Mouse (Mus musculus) brain, adult 2 months (tissue): ENCODE measurements around the gene Olfr521.
"Not testable (repeated sequence)": the region's sequence is repeated elsewhere in the genome, so short reads cannot be mapped to it uniquely, and the experiment has no call there.

ENCODE experiments used
- DNase-seq: peaks from one replicate; pipeline ENCODE4 v3.0.0; 2011; ENCODE audit warnings: low read depth, low spot score

Olfr521 gene

DNA sequence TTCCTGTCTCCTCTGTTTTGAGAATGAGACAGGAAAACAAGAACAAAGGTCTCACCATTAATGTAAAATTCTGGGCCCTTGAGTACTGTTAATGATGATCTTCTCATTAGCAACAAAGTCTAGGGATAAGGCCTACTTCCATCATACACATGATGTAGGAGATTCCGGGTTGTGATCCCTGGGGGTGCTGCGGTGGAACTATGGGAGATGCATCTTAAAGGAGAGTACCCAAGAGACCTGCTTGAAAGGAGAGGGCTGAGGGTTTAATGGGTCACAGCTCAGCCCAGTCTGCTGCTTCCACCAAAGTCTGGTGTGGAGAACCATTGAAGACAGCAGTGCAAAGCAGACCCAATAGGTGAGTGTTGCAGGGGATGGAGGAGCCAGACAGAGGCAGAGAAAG lies at the start of gene Olfr521:
Gene Olfr521, plus strand, starts transcription at position 301 of the 400 bp plus-strand sequence.
- DNase-seq = no peak

DNA sequence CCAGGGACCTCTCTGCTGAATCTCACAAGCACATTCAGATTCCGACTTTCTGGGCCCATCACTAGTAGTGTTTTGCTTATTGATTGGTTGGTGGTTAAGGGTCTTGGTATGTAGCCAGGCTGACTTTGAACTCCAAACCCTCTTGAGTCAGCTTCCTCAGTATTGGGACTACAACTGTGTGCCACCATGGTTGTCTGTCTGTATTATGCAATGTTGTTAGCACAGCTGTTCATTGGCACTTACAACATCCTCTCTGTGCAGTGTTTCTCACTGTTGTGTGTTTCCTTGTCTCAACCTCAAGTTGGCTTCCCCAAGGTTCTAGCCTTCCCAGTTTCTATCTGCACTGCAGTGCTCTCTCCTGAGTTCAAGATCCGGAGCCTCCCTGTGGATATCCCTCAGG lies 46.8 kb upstream of the Olfr521 start:
- DNase-seq = no peak

DNA sequence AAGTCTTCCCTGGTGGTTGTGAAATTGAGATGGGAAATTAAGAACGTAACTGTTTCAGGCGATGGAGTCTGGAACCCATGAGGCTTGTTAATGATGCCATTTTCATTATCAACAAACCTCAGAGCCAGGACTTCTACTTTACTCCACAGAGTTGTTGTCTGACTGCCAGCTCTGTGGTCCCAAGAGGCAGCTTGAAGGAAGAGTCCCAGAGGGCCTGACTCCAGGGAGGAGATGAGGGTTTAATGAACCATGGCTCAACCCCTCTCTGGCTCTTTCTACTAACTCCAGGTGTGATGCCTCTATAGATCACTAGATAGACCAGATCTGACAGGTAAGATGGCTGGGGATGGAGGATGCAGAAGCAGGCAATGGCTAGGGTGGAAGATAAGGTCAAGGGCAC lies 33.3 kb upstream of the Olfr521 start, which contains the start of gene Olfr520:
Gene Olfr520, plus strand, starts transcription at position 301 of the 400 bp plus-strand sequence.
- no peak for DNase-seq

DNA sequence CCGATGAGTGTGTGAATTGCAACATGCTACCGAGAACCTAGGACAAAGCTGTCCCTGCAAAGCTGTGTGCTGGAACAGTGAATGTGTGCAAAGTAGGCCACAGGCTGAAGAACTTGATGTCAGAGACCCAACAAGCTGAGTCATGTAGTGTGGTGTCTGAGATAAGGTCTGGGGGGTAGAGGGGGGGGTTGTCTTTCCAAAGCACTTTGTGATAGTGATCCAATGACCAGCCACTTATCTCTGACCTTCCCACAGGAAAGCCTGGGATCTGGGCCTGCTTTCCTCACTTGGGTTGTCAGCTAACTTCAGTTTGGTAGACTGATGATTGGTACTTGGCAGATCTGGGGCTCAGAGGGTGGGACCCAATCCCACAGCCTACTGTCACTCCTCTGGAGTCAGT lies 28.7 kb upstream of the Olfr521 start:
- DNase-seq = no peak

DNA sequence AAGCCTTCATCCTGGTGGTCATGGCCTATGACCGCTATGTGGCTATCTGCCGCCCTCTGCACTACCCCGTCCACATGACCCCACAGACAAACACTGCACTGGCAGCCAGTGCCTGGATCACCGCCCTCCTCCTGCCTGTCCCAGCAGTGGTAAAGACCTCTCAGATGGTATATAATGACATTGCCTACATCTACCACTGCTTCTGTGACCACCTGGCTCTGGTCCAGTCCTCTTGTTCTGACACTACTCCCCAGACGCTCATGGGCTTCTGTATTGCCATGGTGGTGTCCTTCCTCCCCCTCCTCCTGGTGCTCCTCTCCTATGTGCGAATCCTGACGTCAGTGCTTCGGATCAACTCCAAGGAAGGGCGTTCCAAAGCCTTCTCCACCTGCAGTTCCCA lies 27.8 kb upstream of the Olfr521 start:
- DNase-seq = not testable (repeated sequence)

DNA sequence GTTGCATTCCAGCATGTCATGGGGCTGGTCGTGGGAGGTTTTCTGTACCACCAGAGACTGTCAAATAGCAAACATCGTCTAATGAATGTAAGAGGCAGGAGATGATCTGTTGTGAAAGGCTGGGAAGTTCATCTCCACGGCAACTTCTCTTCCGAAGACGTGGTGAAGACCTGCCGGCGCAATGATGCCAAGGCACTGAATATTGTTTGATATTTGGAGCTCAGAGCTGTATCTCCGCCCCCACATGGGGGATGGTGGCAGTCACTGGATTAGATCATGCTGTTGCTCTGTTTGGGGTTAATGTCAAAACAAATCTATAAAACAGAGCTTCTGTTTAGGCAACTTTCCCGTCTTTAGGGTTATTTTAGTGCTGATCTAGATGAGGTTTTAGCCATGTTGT lies 24.0 kb upstream of the Olfr521 start:
- peak; percentile 62 for DNase-seq

DNA sequence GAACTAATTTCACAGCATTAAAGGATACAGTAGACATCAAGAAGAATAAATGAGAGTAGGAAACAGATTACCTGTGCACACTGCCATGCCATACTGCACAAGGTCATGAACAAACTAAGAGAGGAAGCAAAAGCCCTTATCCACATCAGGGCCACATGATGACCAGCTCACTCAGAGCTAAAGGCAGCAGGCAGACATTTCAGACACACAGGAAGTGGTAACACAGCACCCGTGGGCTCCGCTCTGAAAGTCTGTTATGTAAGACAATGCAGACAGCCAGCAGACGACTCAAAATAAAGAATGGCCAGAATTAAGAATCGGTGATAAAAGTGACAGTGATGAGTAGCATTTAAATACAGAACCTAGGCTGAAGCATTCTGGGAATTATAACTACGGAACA lies 18.1 kb downstream of the Olfr521 start:
- peak; percentile 39 for DNase-seq

DNA sequence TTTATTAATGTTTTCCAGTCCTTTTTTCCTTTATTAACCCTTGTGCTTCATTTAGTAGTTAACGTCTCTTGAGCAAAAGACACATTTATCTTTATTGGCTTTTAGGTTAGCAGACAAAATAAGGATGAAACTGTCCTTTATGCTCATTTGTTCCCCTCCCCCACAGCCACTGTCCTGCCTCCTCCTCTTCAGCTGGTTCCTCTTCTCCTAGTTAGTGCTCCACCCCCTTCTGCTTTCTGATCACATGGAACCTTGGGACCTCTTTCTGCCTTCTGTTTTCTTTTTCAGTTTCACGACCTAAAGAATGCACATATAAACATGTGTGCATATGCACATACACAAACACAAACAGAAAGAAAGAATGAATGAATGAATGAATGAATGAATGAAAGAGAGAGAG lies 18.6 kb downstream of the Olfr521 start:
- peak; percentile 14 for DNase-seq

DNA sequence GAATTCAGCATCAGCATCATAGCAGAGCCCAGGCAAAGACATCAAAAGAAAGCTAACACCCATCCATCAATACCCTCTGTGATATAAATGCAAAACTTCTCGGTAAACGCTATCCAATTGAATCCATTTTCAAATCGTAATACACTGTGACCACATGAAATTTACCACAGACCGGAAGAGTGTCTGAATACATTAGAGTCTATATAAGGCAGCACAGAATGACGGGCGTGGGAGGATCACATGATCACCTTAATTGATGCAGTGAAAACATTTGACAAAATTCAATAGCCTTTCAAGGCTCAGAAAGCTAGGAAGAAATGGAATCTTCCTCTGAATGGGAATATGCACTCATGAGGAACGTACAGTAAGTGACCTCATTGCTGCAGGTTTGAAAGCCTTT lies 20.1 kb downstream of the Olfr521 start:
- DNase-seq = peak; percentile 25

DNA sequence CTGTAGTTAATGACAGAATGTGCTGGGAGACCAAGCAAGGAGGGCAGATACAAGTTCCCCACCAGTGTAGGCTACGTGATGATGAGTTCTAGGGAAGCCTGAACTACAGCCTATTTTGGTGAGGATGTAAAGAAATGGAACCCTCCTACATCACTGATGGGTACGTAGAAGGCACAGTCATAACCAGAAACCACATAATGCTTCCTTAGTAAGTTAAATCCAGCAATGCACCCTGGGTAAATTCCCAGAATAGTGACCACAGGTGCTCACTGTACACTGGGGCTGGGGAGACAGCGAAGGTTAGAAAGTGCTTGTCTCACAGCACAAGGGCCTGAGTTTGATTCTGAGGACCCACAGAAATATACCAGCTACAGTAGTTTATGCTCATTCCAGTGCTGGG lies 22.2 kb downstream of the Olfr521 start:
- DNase-seq = no peak

DNA sequence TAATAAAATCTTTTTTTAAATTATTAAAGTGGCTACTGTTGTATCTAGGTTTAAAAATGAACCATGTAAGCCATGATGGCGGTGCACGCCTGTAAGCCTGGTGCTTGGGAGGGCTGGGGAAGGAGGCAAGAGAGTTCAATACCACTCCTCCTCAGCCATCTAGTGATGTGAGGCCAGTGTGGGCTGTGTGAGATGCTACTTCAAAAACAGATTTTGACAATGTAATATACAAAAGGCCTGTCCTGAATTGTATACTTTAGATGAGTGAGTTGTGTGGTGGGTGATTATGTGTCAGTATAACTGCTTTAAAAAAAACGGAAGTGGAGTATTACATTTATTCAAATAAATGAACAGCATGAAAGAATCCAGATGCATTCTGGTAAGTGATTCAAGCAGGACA lies 23.5 kb downstream of the Olfr521 start:
- no peak for DNase-seq

DNA sequence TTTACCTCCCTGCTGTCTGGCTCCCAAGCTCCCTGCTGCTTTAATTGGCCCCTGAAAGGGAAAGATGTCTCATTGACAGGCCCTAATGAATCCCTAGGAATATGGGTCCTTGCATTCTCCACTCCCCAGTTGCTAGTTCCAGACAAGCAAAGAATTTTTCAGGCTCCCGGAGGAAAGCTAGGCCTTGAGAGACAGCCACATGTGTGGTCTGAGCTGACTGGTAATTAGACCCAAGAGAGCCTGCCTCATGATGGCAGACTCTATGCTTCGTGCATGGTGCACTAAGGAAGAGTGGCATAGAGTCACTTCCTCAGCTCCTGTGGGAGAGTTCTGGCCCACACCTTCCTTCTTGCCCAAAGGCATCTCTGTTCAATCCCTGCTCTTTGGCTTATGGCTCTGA lies 24.6 kb downstream of the Olfr521 start:
- DNase-seq = peak; percentile 15

DNA sequence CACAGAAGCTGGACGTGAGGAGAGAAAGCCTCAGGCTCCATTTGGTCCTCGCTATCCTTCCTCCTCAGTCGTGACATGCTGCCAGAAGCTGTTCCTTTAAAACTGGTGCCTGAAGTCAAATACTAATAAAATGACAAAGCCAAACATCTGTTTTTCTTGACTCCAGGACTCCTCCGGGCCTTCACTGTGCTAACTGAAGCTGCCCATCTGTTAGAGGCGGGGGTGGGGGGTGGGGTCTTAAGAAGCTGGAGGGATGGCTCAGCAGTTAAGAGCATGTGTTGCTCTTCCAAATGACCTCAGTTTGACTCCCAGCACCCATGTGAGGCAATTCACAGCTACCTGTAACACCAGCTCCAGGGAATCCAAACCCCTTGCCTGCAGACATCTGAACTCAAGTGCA lies 25.3 kb downstream of the Olfr521 start:
- no peak for DNase-seq

DNA sequence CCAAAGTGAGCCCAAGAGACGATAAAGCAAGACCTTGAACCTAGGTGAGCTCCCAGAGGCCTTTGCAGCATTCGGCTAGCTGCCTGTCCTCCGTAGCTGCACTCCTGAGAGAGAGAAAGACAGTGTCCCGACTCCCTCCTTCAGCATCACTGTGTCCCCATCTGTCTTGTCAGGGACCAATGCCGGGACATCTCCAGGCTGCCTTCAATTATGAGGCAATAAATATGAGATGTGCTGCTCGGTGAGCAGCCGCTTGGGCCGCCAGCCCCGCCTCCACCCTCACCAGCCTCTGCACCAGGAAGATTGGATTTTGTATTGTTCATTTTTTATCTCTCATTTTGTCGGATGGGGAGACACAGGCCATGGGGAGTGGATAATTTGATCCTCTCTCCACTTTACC lies 27.5 kb downstream of the Olfr521 start:
- DNase-seq = no peak

DNA sequence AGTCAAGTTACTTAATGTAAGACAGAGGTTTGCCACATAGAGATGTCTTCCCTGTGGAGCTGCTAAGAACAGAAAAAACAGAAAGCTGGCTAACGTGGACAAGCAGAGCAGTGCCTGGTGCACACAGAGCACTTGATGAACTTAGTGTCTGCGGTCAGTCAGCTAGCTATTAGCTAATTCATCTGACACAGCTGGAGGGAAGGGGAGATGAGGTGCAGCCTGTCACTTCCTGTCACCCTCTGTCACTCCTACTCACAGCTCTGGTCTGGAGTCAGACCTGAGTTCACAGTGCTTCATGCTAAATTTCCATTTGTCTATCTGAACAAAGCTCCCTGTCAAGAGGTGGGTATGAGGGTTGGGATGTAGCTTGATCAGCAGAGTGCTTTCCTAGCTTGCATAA lies 30.8 kb downstream of the Olfr521 start:
- no peak for DNase-seq

DNA sequence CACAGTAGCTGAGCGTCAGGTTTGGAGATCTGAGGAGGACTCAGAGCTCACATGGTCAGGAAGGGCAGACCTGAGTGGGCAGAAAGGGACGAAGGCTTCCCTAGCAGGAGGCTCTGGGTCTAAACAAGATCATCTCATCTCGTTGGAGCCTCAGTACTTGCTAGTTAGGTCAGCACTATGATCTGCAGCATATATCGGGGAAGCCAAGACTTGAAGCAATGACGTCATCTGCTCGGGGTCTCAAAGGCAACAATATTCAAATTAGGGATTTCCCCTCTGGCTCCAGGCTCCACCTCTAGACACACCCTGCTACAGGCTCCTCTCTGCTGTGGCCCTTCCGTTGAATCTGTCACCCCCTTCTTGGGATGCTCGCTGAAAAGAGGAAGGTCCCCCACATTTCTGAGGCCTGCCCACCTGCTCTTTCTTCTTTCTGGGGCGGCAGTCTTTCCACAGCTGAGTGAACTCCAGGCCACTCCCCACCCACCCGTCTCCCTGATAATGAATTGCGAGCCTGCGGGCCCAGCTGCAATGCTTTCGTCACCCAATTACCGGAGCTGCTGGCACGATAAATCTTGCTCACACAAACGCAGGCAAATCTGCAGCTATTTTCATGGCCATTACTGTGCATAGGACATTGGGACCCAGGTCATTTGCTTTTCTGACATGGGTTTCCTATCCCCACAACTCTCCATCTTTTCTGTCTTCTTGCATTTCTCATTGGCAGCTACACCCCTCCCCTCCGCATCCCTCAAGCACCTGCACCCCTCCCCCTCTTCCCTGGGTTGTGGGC lies 32.1 kb downstream of the Olfr521 start:
- peak; percentile 69 for DNase-seq

DNA sequence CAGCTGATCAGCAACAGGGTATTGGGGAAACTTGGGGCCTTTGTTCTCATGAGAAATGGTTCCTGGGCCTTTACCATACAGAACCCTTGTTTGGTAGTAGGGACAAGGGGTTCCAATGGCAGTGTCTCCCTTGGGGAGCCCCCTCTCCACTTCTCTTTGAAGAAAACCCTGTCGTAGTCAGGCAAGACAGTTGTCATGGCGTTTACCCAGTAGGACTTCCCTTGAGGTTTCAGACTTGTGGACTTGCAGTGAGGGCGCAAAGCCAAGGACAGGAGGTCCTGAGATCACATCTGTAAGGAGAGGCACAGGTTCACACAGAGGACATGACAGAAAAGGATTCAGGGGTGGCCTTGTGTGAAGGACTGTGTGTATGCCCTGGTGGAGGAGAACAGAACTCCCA lies 33.2 kb downstream of the Olfr521 start:
- DNase-seq = no peak

DNA sequence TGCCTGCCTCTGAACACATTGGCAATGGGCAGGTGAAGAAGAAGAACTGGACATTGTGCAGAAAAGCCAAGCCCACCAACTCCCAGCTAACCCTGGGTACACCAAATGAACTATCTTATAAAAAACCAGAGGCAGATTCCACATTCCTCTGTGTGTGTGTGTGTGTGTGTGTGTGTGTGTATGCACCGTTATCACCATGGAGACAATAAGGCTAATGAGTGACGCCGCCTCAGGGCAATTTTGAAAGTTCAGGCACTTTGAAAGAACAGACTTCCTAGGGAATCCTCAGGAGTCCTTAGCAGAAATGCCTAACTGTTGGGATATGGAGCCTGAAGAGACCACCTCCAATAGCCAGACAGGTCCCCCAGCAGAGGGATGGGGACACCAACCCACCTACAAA lies 34.0 kb downstream of the Olfr521 start:
- DNase-seq = no peak

DNA sequence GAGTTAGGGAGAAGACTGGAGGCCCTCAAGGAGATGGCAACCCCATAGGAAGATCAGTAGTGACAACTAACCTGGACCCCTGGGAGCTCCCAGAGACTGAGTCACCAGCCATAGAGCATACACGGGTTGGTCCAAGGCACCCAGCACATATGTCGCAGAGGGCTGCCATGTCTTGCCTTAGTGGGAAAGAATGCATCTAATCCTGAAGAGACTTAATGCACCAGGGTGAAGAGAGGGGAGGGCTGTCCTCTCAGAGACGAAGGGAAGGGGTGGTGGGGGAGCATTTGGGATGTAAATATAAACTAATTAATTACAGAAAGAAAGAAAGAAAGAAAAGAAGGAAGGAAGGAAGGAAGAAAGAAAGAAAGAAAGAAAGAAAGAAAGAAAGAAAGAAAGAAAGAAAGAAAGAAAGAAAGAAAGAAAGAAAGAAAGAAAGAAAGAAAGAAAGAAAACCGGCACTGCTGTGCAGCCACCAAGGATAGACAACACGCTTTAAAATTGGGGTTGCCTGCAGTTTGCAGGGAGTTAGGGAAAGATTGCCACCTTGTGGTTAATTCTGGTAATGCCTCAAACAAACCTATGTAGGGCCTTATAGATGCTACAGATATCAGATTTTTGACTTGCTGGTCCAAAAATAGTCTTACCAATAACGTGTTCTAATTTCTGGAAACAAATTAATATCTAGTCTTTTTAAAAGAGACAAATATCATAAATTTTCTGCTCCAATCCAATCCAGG lies 34.8 kb downstream of the Olfr521 start:
- DNase-seq = peak; percentile 94

DNA sequence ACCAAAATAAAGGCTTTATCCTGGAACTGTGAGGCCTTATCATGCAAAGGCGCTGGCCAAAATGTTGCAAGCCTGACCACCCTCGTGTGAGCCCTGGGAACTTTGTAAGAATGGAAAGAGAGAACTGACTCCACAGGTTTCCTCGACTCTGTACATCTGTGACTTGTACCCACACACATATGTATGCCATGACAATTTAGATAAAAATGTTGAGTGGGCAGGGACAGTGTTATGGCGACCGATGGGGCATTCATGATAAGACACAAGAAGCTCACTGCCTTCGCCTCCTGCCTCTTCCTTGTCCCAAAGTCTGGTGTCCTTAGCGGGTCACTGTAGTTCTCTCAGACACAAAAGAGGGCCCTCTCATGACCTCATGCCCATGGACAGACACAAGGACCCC lies 35.8 kb downstream of the Olfr521 start:
- no peak for DNase-seq

DNA sequence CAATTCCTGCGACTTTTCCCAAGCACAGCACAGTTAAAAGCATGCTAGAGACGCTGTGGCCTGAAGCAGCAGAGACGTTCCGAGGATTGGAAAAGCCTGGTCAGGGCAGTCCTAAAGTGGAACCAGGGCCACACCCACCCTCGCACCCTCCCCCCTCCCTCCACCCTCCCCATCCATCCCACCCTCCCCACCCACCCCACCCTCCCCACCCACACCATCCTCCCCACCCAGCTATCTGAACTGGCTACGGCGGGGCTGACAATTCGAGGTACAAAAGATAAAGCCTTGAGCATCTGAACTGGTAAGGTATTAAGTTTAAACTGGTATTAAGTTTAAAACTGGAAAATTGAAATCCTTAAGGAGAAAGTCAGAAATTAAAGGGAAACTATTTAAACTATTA lies 40.2 kb downstream of the Olfr521 start:
- no peak for DNase-seq

DNA sequence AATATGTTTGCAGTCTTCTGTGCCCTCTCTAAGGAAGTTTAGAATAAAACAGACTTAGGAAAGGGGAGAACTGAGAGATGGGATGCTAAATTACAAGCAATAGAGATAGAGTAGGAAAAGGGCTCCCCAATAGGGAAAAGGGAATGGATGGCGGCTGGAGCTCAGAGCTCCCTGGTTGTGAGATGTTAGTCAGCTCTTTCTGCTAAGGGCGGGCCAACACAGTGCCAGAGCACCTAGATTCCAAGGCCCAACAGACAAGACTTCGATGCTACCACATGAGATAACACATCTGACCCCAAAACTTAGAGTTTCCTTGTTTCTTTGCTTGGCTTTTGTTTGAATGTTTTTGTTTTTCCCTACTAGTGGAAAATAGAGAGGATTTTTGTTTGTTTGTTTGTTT lies 40.7 kb downstream of the Olfr521 start:
- DNase-seq = not testable (repeated sequence)

DNA sequence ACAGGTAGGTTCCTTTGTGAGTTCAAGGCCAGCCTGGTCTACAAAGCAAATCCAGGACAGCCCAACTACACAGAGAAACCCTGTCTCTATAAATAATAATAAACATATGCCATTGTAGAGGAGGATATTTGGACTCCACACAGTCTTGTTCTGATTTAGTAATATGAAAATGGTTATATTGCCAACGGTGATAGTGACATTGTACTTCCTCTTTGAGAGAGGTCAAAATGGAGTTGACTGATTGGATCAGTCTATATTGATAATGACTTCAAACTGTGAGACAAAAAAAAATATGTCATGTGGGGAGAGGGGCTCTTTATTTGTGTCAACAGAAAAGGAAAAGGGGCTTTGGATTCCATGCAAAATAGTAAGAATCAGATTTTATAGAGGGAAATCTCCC lies 42.0 kb downstream of the Olfr521 start:
- DNase-seq = no peak
